Mouse (Mus musculus): ENCODE data around the gene Gm9936.
A peak's percentile ranks its signal among the peaks of the same experiment; 100 is the strongest.
"Not testable (repeated sequence)": the region's sequence is repeated elsewhere in the genome, so short reads cannot be mapped to it uniquely, and the experiment has no call there.

The Gm9936 gene

DNA sequence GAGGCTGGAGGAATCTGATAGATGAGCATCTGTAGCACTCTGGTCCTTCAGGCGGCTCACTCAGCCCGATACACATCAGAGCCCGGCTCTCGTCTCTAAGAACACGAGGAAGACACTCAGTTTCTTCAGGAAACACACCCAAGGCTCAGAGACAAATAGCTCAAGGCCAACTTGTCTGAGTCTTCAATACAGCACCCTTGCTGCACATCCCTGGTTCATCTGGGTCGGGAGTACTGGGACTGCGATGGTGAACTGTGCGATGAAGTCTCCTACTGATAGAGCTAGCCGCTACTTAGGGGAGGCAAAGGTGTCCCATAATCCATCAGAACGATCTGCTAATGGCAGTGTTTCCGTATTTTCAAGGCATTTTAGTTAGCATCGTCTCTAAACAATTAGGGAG lies at the start of gene Gm9936:
Gene Gm9936, minus strand, starts transcription at position 101 of the 400 bp plus-strand sequence.
- no peak for DNase-seq (ENCODE audit: low spot score in 2 of 2)

DNA sequence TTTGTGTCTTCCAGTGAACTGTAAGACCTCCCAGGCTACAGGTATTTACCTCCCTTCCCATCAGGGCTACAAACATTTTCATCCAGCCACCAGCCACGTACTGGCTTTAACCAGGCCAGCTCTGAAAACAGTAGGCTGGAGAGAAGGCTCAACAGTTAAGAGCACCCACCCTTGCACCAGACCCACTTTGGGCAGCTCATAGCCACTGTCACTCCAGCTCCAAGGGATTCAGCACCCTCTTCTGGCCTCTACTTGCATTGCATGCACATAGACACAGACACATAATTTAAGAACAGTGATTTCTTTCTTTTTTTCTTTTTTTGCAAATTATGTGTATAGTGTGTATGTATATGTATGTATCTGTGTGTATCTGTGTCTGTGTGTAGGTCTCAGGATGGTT lies 43.9 kb upstream of the Gm9936 start:
- DNase-seq (ENCODE audit: low spot score in 2 of 2), result no peak

DNA sequence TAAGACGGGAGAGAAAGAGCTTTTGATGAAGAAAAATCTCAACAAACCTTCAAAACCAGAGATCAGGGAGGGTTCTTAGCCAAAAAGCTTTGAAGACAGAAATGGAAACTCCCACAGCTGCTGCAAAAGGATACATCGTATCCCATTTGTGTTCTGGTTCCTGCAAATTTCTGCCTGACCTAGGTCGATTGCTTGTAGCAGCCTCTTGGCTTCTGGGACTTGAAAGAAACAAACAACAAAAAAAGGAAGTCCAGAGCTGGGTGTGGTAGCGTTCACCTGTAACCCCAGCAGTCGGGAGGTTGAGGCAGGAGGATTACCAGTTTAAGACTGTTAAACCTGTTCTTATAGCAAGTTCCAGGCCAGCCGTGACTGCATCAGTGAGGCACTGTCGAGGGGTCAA lies 40.4 kb upstream of the Gm9936 start:
- no peak for DNase-seq (ENCODE audit: low spot score in 2 of 2)

DNA sequence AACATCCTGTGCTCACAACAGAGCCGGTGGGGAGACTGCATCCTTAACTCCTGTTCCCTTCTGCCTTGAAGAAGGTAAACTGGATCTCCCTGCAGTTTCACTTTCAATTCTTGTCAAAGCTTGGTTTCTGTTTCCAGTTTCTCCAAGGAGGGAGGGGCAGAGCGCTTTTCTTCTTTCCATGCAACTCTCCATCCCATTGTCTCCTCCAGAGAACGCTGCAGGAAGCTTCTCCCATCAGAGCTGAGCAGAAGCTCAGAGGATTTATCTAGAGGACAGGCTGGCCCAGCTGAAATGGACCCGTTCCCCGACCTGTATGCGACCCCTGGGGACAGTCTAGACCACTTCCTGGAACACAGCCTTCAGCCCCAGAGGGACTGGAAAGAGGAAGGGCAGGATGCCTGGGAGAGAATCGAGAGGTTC lies 38.9 kb upstream of the Gm9936 start:
- no peak for DNase-seq (ENCODE audit: low spot score in 2 of 2)

DNA sequence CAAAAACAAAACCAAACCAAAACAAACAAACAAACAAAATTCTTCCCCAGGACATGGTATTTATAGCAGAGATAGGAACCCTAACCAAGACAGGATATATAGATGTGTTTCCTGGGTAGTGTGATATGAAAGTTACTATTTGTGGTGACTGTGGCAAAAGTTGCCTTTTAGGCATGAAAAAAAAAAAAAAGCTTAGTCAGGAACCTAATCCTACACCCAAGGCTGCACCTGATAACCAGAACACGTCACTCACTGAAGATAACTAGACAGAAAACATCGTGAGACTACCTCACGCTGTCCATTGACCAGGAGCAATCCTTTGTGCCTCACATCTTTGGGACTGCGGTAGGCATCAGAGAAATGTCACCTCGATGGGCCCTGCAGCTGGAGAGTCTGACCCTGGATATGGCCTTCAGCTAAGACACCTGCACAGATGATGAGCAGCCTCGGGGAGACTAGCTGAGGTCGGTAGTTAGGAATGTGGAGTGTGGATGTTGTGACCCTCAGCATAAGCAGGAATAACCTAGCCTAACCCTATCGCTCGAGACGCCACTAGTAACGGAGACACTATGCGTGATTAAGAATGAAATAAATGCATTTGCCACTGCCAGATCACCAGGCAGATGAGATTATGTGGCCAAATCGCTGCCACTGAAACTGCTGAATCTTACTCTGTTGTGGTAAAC lies 38.3 kb upstream of the Gm9936 start, which contains the start of gene Oasl2:
Gene Oasl2, plus strand, starts transcription at position 249 of the 686 bp plus-strand sequence.
- DNase-seq (ENCODE audit: low spot score in 2 of 2), result no peak

DNA sequence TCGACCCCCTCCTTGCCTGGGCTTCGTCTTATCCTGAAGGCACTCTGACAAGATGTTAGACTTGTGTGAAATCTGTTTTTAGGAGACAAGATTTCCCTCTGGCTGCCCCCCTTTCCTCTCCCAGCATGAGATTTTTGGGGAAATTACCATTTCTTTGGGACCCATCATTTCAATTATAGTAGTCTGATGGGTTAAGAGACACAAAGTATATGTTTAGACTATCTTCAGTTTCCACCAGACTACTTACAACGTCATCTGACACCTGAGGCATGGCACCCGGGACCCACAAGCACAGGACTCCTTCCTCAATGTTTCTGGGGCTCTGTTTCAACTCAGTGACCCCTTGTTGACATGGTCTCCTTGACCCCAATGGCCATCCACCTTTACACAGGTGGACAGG lies 37.1 kb upstream of the Gm9936 start:
- DNase-seq (ENCODE audit: low spot score in 2 of 2), result no peak

DNA sequence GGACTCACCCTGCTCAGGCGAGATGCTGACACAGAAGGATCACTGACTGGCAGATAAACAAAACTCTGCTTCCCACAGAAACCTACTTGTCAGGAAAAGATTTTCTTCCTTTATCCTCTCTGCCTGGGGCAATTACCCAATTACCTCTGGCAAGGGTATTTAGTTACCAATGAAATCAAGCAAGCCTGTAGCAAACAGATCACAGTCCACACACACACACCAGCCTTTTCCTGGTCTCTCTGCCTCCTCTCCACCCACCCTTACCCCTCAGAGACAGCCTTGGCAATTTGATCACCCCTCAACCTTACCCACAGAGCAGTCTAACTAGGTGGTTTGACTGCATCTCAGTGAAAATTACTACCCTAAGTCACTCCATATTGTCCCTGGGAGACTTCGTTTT lies 30.5 kb upstream of the Gm9936 start:
- DNase-seq (ENCODE audit: low spot score in 2 of 2), result no peak

DNA sequence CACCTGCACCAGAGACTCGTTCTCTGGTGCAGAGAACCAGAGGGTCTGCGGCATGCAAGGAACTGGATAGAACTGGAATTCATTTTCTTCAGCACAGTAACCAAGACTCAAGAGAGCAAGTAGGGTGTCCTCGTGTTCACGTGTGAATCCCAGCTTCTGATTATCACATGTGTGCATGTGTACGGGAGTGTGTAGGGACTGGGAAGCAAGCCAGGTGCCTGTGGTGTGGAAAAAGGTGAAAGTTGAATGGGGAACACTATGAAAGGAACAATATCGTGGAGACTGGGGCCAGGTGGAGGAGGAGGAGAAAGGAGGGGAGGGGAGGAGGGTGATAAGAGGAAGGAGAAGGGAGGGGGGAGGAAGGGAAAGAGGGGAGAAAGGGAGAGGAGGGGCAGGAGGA lies 28.3 kb upstream of the Gm9936 start:
- no peak for DNase-seq (ENCODE audit: low spot score in 2 of 2)

DNA sequence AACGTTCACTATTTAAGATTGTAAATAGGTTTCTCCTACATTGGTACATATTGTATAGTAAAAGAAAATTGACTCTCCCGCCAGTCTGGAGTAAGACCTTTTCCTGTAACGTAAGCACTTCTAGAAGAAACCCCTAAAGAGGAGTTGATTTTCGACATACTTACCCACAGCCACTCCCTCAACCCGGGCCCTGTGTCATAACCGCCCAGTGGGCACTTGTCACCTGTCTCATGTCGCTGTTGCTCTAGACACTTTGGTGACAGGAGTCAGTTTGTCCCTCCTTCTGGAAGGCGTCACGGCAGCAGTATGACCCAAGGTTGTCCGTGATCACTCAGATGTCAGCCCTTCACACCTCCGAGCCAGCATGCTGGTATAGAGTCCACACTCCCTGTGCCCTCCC lies 24.5 kb upstream of the Gm9936 start:
- DNase-seq (ENCODE audit: low spot score in 2 of 2), result no peak

DNA sequence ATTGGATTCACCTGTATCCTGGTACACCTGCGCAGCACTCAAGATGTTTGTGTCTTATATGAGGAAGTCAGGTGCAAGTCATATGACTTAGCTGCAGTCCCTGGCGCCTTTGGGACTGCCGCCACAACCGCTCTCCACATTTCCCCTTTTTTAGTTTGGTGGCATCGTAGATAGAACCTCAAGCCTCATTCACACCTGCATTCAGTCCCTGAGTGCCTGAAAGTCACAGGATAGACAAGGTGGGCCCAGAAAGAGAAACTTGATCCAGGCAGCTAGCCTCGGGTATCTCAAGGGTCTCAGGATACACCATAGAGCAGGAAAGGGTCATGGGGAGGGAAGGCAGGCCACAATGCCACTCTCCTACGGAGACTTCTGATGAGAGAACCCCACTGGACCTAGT lies 23.8 kb upstream of the Gm9936 start:
- DNase-seq (ENCODE audit: low spot score in 2 of 2), result not testable (repeated sequence)

DNA sequence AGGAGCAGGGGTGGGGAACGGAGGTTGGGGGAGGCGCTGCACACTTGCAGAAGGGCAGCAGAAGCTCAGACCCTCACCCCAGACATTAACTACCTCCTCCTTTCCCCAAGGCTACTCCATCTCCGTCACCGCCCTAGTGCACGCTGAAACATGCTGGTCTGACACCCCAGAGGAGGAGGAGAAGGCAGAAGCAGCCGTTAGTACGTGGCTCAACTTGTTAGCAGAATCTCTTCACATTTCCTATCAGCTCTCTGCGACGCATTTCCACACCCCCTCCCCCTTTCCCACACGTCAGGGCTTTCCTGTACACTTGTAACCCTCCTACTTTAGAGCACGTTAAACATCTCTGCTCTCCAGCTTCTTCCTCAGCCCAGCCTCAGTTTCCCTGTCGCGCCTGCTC lies 20.9 kb upstream of the Gm9936 start:
- DNase-seq (ENCODE audit: low spot score in 2 of 2), result no peak

DNA sequence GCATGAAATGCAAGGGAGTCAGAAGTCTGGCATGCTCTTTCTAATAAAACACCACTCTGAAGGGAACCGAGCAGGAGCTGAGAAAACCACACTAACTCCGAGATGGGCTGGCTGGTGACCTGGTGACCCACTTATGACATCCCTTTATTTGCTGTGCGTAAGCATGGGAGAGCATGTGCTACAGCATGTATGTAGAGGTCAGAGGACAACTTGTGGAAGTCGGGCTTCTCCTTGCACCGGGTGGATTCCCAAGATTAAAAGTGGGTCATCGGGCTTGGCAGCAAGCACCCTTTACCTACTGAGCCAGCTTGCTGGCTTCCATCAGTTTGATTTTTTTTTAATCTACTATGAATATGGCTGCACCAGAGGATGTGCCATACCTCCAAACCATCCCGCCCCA lies 19.0 kb upstream of the Gm9936 start:
- no peak for DNase-seq (ENCODE audit: low spot score in 2 of 2)

DNA sequence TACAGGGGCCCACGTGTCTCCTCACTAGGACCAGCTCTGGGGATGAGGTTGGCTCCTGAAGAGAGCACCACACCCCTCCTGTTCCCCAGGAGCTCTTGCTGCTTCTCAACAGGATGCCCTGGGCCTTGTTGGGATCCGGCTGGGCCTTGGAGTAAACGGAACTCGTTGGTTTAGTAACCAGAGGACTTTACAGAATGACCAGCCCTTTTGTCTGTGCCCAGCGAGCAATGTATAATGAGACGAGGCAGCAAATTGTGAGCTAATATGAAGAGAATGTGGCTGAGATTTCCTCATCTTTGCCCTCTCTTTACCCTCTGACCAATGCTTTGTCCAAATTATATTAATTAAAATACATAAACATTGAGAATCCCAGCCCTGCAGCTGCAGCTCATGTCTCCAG lies 17.8 kb upstream of the Gm9936 start:
- no peak for DNase-seq (ENCODE audit: low spot score in 2 of 2)

DNA sequence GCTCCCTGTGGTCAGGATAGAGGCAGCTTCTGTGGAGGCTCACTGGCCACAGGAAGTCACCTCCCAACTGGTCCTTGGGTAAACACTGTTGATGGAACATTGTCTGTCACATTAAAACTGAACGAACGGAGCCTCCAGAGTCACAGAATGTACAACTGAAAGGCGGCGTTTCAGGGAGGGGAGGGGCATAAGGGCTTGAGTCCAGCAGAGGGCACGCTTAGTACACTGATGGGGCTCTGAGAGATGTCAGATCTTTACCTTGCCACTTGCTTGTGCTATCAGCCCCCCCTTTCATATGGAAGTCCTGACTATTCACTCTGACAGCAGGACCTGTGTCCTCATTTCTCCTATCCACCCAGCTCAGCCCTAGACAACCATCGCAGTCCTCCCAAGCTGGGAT lies 17.4 kb upstream of the Gm9936 start:
- no peak for DNase-seq (ENCODE audit: low spot score in 2 of 2)

DNA sequence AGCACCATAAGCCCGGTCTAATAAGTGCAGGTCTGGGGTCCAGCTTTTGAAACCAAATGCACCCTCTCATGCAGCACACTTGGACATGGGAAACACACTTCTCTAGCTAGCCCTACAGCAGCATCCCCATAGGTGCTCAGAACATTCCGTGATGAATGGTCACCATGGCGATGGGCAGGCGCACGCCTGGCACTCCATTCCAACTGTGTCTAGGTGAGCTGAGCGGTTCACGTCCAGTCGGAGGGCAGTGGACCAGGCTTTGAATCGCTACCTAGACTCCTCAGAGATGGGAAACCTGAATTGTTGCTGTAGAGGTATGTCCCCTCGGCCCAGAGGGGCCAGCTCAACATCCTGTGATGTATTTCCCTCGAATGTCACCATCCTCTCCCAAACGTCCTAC lies 6.8 kb upstream of the Gm9936 start:
- no peak for DNase-seq (ENCODE audit: low spot score in 2 of 2)

DNA sequence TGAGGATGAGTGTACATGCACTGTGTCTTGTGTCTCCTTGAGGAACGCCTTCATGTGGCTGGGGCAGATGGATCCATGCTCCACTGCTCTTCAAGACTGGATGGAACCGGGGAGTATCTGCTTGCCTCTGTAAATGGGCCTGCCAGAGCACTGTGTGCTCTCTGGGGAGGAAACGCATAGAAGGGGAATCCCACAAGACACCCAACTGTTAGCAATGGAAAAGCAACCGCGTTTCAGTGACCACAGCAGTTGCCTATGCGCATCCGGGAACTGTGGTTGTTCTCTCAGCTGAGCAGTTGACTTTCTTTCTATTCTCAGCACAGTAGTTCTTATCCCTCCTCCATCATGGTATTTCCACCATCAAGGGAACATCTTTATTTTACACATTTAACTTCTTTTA lies 6.3 kb upstream of the Gm9936 start:
- no peak for DNase-seq (ENCODE audit: low spot score in 2 of 2)

DNA sequence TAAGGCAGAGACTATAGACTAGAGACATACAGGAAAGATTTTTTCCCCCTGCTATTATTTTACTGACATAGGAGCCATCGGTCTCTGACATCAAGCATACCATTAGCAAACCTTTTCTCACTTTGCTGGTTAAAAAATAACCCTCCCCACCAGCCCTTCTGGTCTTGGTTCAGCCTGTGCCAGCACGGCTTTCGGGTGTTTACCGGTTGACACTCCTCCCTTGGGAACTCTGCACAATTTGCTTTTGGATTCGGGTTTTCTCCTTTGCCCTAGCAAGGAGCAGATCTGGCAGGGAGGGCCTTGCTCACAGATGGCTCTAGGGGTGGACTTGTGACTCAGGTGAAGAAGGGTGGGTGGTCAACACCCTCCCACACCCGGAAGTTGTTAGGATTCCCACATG lies 3.2 kb upstream of the Gm9936 start:
- no peak for DNase-seq (ENCODE audit: low spot score in 2 of 2)

DNA sequence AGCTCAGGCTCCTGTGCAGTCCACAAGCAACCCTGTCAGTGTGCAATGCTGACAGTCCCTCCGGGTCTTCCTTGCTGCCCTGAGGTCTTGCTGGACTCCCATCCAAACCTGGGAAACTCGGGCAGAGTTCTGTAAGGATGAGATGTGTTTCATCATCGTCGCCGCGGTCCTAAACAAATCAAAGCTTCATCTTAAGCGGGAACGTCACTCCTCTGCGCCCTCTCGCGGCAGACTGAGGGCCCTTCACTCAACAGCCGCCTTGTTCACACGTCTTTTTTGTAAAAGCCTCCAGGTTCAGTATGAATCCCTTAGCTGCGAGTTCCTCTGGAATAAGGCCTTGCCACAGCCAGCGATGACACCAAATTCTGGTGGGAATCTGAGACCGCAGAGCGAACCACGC lies 771 bp upstream of the Gm9936 start:
- DNase-seq (ENCODE audit: low spot score in 2 of 2), result peak; percentile 80 to 81

DNA sequence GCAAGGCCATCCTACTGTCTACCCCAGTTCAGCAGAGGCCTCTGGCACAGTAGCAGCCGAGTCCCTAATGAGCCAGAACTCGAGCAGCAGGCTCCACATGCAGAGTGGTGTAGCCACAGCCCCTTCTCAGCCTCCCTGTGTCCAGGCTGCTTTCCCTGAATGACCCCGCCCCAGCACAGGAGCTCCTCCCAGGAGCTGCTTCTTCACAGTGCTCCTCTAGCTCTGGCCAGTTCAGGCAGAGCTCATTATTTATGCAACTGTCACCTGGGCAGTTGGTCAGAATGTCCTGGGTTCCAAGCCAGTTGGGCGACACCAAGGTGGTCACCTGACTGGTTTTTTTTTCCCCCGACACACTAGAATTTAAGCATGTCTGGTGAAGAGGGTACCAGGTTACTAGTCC lies 5.1 kb downstream of the Gm9936 start, which contains the start of gene 4930519G04Rik:
Gene 4930519G04Rik, plus strand, starts transcription at position 301 of the 400 bp plus-strand sequence.
- not testable (repeated sequence) for DNase-seq (ENCODE audit: low spot score in 2 of 2)

DNA sequence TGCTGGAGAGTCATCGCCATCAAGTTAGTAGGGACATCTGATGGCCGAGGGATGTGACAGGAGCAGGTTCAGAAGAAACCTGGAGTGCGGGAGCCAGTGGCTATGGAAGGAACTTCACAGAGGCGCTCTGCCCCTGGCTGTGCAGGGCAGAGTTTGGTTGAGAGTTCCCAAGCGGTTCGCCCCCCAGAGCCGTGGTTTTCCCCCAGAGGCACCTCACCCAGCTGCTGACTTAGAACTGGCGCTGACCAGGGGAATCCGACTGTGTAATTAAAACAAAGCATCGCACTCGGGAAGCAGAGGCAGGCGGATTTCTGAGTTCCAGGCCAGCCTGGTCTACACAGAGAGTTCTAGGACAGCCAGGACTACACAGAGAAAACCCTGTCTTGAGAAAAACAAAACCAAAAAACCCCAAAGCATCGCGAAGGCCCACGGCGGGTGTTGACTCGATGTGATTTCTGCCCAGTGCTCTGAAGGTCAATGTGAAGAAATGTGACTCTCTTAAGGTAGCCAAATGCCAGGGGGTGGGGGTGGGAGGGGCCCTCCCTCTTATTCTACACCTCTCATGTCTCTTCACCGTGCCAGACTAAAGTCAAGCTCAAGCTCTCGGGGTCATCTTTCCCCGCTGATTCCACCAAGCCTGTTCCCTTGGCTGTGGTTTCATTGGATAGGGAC lies 6.8 kb downstream of the Gm9936 start:
- DNase-seq (ENCODE audit: low spot score in 2 of 2), result no peak

DNA sequence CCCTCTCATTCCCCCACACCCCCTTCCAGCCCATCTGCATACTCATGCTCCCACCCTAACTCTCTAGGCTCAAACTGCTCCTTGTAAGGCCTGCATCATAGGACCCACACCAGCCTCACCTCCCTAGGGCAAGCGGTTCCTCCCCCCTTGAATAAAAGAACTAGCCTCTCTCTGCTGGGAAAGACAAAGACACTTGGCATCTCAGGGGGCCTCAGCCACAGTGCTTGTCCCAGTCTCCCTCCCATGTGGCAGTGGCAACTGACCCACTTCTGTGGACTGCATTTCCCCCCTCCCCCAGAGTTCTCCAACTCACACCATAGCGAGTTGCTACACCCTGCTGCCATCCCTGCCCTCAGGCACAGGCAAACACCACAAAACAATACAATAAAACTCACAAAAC lies 14.1 kb downstream of the Gm9936 start:
- not testable (repeated sequence) for DNase-seq (ENCODE audit: low spot score in 2 of 2)

DNA sequence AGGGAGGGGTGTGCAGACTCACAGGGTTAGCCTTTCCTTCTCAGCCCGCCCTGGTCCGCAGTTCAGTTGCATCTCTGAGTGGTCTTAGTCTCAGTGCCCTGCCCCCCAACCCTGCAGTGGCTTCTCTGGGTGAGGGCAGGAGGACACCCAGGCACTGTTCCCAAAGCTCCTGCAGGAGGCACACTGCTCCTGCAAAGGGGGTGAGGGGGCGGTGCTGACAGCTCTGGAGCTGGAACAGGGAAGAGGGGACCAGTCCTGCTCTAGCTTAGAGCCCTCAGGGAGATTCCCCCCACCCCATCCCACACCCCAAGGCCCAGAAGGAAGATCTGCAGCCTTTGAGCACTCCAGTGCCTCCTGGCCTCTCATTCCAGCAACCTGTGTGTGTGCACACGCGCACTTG lies 15.8 kb downstream of the Gm9936 start:
- no peak for DNase-seq (ENCODE audit: low spot score in 2 of 2)

DNA sequence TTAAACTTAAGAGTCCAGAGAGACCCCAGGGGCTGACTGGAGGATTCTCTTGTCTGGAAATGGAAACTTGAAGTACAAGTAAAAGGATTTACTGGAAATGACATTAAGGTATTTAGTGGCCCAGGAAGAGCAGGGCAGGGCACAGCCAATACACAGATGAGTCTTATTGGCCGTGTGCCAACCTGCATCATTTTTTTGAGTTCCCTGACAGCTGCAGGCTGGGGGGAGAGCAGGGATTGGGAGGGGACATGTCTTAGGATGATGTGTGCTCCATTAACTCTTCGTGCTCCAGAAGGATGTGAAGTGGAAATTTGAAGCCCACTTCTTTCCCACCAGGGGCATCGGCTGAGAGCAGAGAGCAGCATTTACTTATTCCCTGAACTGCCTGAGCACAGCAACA lies 16.3 kb downstream of the Gm9936 start:
- DNase-seq (ENCODE audit: low spot score in 2 of 2), result not testable (repeated sequence)

DNA sequence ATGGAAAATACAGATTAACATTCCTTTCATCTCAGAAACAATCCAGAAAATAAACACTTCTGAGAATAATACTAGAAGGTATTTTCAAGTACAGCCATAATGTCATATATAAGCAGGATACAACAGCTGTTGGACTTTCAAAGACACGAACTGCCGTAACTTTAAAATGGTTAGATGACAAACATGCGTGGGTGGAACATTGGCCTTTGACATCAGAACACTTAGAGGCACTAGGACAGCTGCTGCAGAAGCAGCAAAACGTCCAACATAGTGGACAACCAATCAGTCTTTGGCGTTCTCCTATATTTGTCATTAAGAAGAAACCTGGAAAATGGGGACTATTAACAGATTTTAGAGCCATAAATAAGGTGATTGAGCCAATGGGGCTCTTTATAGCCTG lies 18.0 kb downstream of the Gm9936 start:
- not testable (repeated sequence) for DNase-seq (ENCODE audit: low spot score in 2 of 2)
